Mouse (Mus musculus) c-Kit-positive CD71-positive TER-119-positive erythroid progenitor cells, embryonic 14.5 days (primary cell): ENCODE data around the gene Sel1l3.

Experiments
- DNase-seq: peaks from one replicate; pipeline ENCODE4 v3.0.0-alpha.2; 2013; ENCODE audit warnings: low spot score

Gene Sel1l3

GRCm38 (mm10) chr5:53213711-53214352 lies at the start of gene Sel1l3:
Gene Sel1l3, minus strand, starts transcription at chr5:53213927.
- DNase-seq, result no peak

- no peak for DNase-seq
Measured at GRCm38 (mm10) chr5:53261999-53262398, 48.3 kb upstream of the Sel1l3 start.

GRCm38 (mm10) chr5:53259894-53260293 lies 46.2 kb upstream of the Sel1l3 start:
- no peak for DNase-seq

- no peak for DNase-seq
Measured at GRCm38 (mm10) chr5:53258038-53258786, 44.5 kb upstream of the Sel1l3 start.

GRCm38 (mm10) chr5:53254821-53255220 lies 41.1 kb upstream of the Sel1l3 start:
- no peak for DNase-seq

- DNase-seq, result no peak
Measured at GRCm38 (mm10) chr5:53254154-53254553, 40.4 kb upstream of the Sel1l3 start.

GRCm38 (mm10) chr5:53249431-53250061 lies 35.8 kb upstream of the Sel1l3 start:
- DNase-seq, result no peak

- DNase-seq, result no peak
Measured at GRCm38 (mm10) chr5:53248499-53248898, 34.8 kb upstream of the Sel1l3 start.

GRCm38 (mm10) chr5:53243933-53244332 lies 30.2 kb upstream of the Sel1l3 start:
- no peak for DNase-seq

GRCm38 (mm10) chr5:53242865-53243499 lies 29.3 kb upstream of the Sel1l3 start:
- DNase-seq, result no peak

- DNase-seq, result no peak
Measured at GRCm38 (mm10) chr5:53241963-53242362, 28.2 kb upstream of the Sel1l3 start.

- DNase-seq, result no peak
Measured at GRCm38 (mm10) chr5:53241109-53241508, 27.4 kb upstream of the Sel1l3 start.

GRCm38 (mm10) chr5:53239831-53240440 lies 26.2 kb upstream of the Sel1l3 start:
- no peak for DNase-seq

GRCm38 (mm10) chr5:53239189-53239588 lies 25.5 kb upstream of the Sel1l3 start:
- DNase-seq, result no peak

- DNase-seq, result no peak
Measured at GRCm38 (mm10) chr5:53238761-53239160, 25.0 kb upstream of the Sel1l3 start.

GRCm38 (mm10) chr5:53236749-53237148 lies 23.0 kb upstream of the Sel1l3 start:
- no peak for DNase-seq

GRCm38 (mm10) chr5:53236136-53236535 lies 22.4 kb upstream of the Sel1l3 start:
- no peak for DNase-seq

GRCm38 (mm10) chr5:53235551-53235950 lies 21.8 kb upstream of the Sel1l3 start:
- no peak for DNase-seq

- DNase-seq, result no peak
Measured at GRCm38 (mm10) chr5:53230560-53230959, 16.8 kb upstream of the Sel1l3 start.

- DNase-seq, result no peak
Measured at GRCm38 (mm10) chr5:53225434-53225833, 11.7 kb upstream of the Sel1l3 start.

GRCm38 (mm10) chr5:53214801-53215200 lies 1.1 kb upstream of the Sel1l3 start:
- no peak for DNase-seq

GRCm38 (mm10) chr5:53214362-53214761 lies 635 bp upstream of the Sel1l3 start:
- DNase-seq, result no peak
